Mouse (Mus musculus) cortical plate, adult 2 months (tissue): ENCODE measurements around the gene Sectm1b.
"Not testable (repeated sequence)": the region's sequence is repeated elsewhere in the genome, so short reads cannot be mapped to it uniquely, and the experiment has no call there.

Experiments used
- CTCF ChIP-seq: fragments of 200-500 bp; IDR thresholded peaks from 2 replicates; pipeline ENCODE4 v1.5.1; 2011; ENCODE audit warnings: mild to moderate bottlenecking, control low read depth, low read length; ENCODE audit not compliant: insufficient read depth; ENCODE audit errors: extremely low read depth
- POLR2A ChIP-seq: fragments of 200-500 bp; IDR thresholded peaks from 2 replicates; pipeline ENCODE4 v1.6.1; 2011; ENCODE audit warnings: mild to moderate bottlenecking, low read length, control low read depth; ENCODE audit not compliant: insufficient read depth; ENCODE audit errors: extremely low read depth

DNA sequence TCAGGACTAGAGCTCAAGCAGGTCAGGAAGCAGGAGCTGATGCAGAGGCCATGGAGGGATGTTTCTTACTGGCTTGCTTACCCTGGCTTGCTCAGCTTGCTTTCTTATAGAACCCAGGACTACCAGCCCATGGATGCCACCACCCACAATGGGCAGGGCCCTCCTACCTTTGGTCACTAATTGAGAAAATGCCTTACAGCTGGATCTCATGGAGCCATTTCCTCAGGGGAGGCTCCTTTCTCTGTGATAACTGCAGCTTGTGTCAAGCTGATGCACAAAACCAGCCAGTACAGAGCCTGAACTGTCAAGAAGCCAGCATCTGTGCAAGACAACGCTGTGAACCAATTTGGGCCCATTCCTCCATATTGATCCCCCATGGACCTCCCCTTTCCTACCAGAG lies 43.9 kb upstream of the Sectm1b start:
- not testable (repeated sequence) for TF ChIP-seq CTCF, POLR2A
